Mouse (Mus musculus) ES-Bruce4 (cell line): ENCODE results near the gene Ppm1b.

Source experiments
- CTCF ChIP-seq: IDR thresholded peaks from one replicate; pipeline ENCODE4 v1.8.1; 2011; ENCODE audit warnings: low read depth, low read length
- EP300 ChIP-seq: IDR thresholded peaks from 2 replicates; pipeline ENCODE4 v1.6.1; 2011; ENCODE audit warnings: low read depth, low read length; ENCODE audit not compliant: insufficient read depth
- POLR2A ChIP-seq: IDR thresholded peaks from one replicate; pipeline ENCODE4 v1.8.1; 2011; ENCODE audit warnings: low read length; ENCODE audit not compliant: insufficient read depth

DNA sequence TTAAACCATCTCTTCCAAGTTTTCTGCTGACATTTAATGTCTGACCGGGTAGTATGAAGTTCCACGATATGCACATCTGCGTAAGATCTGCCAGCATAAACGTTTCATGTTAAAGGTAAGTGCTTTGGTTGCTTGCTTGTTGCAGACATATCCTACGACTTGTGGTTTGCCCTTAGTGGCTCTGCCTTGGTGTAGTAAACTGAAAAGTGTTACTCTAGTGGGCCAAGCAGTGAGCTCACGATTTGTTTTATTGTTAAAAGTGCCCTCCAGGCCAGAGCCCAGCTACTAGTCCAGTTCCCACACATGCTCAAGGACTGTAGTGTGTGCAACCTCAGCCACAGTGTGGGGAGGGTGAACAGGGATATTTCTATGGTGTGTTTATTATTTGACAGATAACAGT, 69.9 kb downstream of the Ppm1b start:
- TF ChIP-seq CTCF (no peak), POLR2A (no peak), EP300 (no peak)
